Mouse (Mus musculus): ENCODE measurements around the gene Fam57a. TPM values are rescaled to one million over a fixed set of nuclear protein-coding genes. Genes with fewer than 3 reads are reported as not detected.

Gene Fam57a
- polyA plus RNA-seq, 1 experiment from 2014 or later, result 19.9 TPM

- H3K9ac ChIP-seq (ENCODE audit: low read depth, low read length), result no peak overlapping the region
- H3K27me3 ChIP-seq (replicated peaks; ENCODE audit: control insufficient read depth, insufficient read depth, low read length), result no peaks in the 10 kb centered on the region
- TF ChIP-seq CTCF (IDR thresholded peaks at IDR 0.05; ENCODE audit: low read depth), result no peak
- H3K36me3 ChIP-seq (ENCODE audit: control insufficient read depth, insufficient read depth), result peaks cover 24% of the 10 kb centered on the region
- no peak overlapping the region for H3K4me2 ChIP-seq (replicated peaks; ENCODE audit: low read depth)
- WGBS, result 55% methylated on average over 2 of the region's 2 CpGs
- no peak for ATAC-seq
- H3K4me1 ChIP-seq (replicated peaks; ENCODE audit: control insufficient read depth, insufficient read depth, low read length), result no peaks in the 10 kb centered on the region
- no peak overlapping the region for H3K27ac ChIP-seq (ENCODE audit: low read depth, low read length)
- no peak overlapping the region for H3K4me3 ChIP-seq (ENCODE audit: low read depth, low read length)
- H3K9me3 ChIP-seq (ENCODE audit: control insufficient read depth), result no peaks in the 10 kb centered on the region
Measured at GRCm38 (mm10) chr11:76215011-76215410, 35.5 kb downstream of the Fam57a start.

- no peak for TF ChIP-seq CTCF (IDR thresholded peaks at IDR 0.05; ENCODE audit: low read depth)
- H3K27ac ChIP-seq (ENCODE audit: low read depth, low read length), result peak overlapping the region; percentile 65; the same call in 1 of the 2 replicates
- no peaks in the 10 kb centered on the region for H3K27me3 ChIP-seq (replicated peaks; ENCODE audit: control insufficient read depth, insufficient read depth, low read length)
- H3K4me1 ChIP-seq (replicated peaks; ENCODE audit: control insufficient read depth, insufficient read depth, low read length), result no peaks in the 10 kb centered on the region
- H3K4me2 ChIP-seq (replicated peaks; ENCODE audit: low read depth), result peak overlapping the region; percentile 96; the same call in 1 of the 2 replicates
- peaks cover 31% of the 10 kb centered on the region for H3K36me3 ChIP-seq (ENCODE audit: control insufficient read depth, insufficient read depth)
- H3K4me3 ChIP-seq (ENCODE audit: low read depth, low read length), result peak overlapping the region; percentile 77; the same call in 1 of the 2 replicates
- H3K9me3 ChIP-seq (ENCODE audit: control insufficient read depth), result no peaks in the 10 kb centered on the region
- 61% methylated on average over 5 of the region's 5 CpGs for WGBS
- no peak for ATAC-seq
- H3K9ac ChIP-seq (ENCODE audit: low read depth, low read length), result no peak overlapping the region
Measured at GRCm38 (mm10) chr11:76216049-76216540, 36.6 kb downstream of the Fam57a start.

GRCm38 (mm10) chr11:76216681-76217389 is 37.4 kb downstream of the Fam57a start:
- H3K9me3 ChIP-seq (ENCODE audit: control insufficient read depth), result no peaks in the 10 kb centered on the region
- WGBS, result 1% methylated on average over 33 of the region's 33 CpGs
- H3K27ac ChIP-seq (ENCODE audit: low read depth, low read length), result peak overlapping the region; percentile 65
- peak overlapping the region; percentile 69 for H3K9ac ChIP-seq (ENCODE audit: low read depth, low read length)
- H3K4me1 ChIP-seq (replicated peaks; ENCODE audit: control insufficient read depth, insufficient read depth, low read length), result no peaks in the 10 kb centered on the region
- H3K36me3 ChIP-seq (ENCODE audit: control insufficient read depth, insufficient read depth), result peaks cover 36% of the 10 kb centered on the region
- TF ChIP-seq CTCF (IDR thresholded peaks at IDR 0.05; ENCODE audit: low read depth), result no peak
- peak overlapping the region; percentile 96 for H3K4me2 ChIP-seq (replicated peaks; ENCODE audit: low read depth)
- peak; percentile 48 for ATAC-seq
- H3K27me3 ChIP-seq (replicated peaks; ENCODE audit: control insufficient read depth, insufficient read depth, low read length), result no peaks in the 10 kb centered on the region
- peak overlapping the region; percentile 77 for H3K4me3 ChIP-seq (ENCODE audit: low read depth, low read length)

GRCm38 (mm10) chr11:76217390-76217800 is 37.9 kb downstream of the Fam57a start, which contains the start of the genes Dbil5 and Gemin4:
Gene Dbil5, plus strand, starts transcription at chr11:76217608.
Gene Gemin4, minus strand, starts transcription at chr11:76217664.
- Histone ChIP-seq H3K27me3 (replicated peaks; ENCODE audit: control insufficient read depth, insufficient read depth, low read length) (no peaks in the 10 kb centered on the region), H3K4me3 (ENCODE audit: low read depth, low read length) (peak within 1 kb of the TSS; percentile 77), H3K9ac (ENCODE audit: low read depth, low read length) (peak within 1 kb of the TSS; percentile 69), H3K4me1 (replicated peaks; ENCODE audit: control insufficient read depth, insufficient read depth, low read length) (no peaks in the 10 kb centered on the region), H3K4me2 (replicated peaks; ENCODE audit: low read depth) (peak within 1 kb of the TSS; percentile 96), H3K27ac (ENCODE audit: low read depth, low read length) (peak within 1 kb of the TSS; percentile 65), H3K36me3 (ENCODE audit: control insufficient read depth, insufficient read depth) (peaks cover 33% of the 10 kb centered on the region), H3K9me3 (ENCODE audit: control insufficient read depth) (no peaks in the 10 kb centered on the region)
- ATAC-seq, result peak; percentile 95
- peak; percentile 100 for TF ChIP-seq CTCF (IDR thresholded peaks at IDR 0.05; ENCODE audit: low read depth)
- 0% methylated on average over 30 of the region's 35 CpGs for WGBS

- no peak overlapping the region for H3K4me3 ChIP-seq (ENCODE audit: low read depth, low read length)
- no peaks in the 10 kb centered on the region for H3K4me1 ChIP-seq (replicated peaks; ENCODE audit: control insufficient read depth, insufficient read depth, low read length)
- H3K9ac ChIP-seq (ENCODE audit: low read depth, low read length), result no peak overlapping the region
- TF ChIP-seq CTCF (IDR thresholded peaks at IDR 0.05; ENCODE audit: low read depth), result no peak
- H3K27ac ChIP-seq (ENCODE audit: low read depth, low read length), result no peak overlapping the region
- no peak overlapping the region for H3K4me2 ChIP-seq (replicated peaks; ENCODE audit: low read depth)
- H3K9me3 ChIP-seq (ENCODE audit: control insufficient read depth), result no peaks in the 10 kb centered on the region
- H3K36me3 ChIP-seq (ENCODE audit: control insufficient read depth, insufficient read depth), result peaks cover 34% of the 10 kb centered on the region
- no peaks in the 10 kb centered on the region for H3K27me3 ChIP-seq (replicated peaks; ENCODE audit: control insufficient read depth, insufficient read depth, low read length)
- ATAC-seq, result no peak
- WGBS, result 93% methylated on average over 5 of the region's 5 CpGs
Measured at GRCm38 (mm10) chr11:76224631-76225030, 45.2 kb downstream of the Fam57a start.

- no peak overlapping the region for H3K4me2 ChIP-seq (replicated peaks; ENCODE audit: low read depth)
- no peaks in the 10 kb centered on the region for H3K9me3 ChIP-seq (ENCODE audit: control insufficient read depth)
- no peaks in the 10 kb centered on the region for H3K27me3 ChIP-seq (replicated peaks; ENCODE audit: control insufficient read depth, insufficient read depth, low read length)
- no peak overlapping the region for H3K9ac ChIP-seq (ENCODE audit: low read depth, low read length)
- no peak for ATAC-seq
- H3K27ac ChIP-seq (ENCODE audit: low read depth, low read length), result no peak overlapping the region
- no peak overlapping the region for H3K4me3 ChIP-seq (ENCODE audit: low read depth, low read length)
- H3K36me3 ChIP-seq (ENCODE audit: control insufficient read depth, insufficient read depth), result peaks cover 34% of the 10 kb centered on the region
- H3K4me1 ChIP-seq (replicated peaks; ENCODE audit: control insufficient read depth, insufficient read depth, low read length), result no peaks in the 10 kb centered on the region
- TF ChIP-seq CTCF (IDR thresholded peaks at IDR 0.05; ENCODE audit: low read depth), result no peak
Measured at GRCm38 (mm10) chr11:76225051-76225450, 45.6 kb downstream of the Fam57a start.

Data from intestine, postnatal 0 days (tissue).